Mouse (Mus musculus) C2C12 (cell line): ENCODE data around the gene Vangl2. TPM values are rescaled to one million over a fixed set of nuclear protein-coding genes. Genes with fewer than 3 reads are reported as not detected.
A peak's percentile ranks its signal among the peaks of the same experiment; 100 is the strongest.

Source experiments
- H3K27me3 ChIP-seq: one replicate; pipeline ENCODE4 v1.6.1; 2011; ENCODE audit not compliant: control insufficient read depth, insufficient read depth, insufficient read length
- H3K36me3 ChIP-seq: one replicate; pipeline ENCODE4 v1.6.1; 2011; ENCODE audit not compliant: control insufficient read depth, insufficient read depth
- H3K4me3 ChIP-seq: one replicate; pipeline ENCODE4 v1.5.1; 2011; ENCODE audit warnings: mild to moderate bottlenecking, control low read depth; ENCODE audit not compliant: poor library complexity, insufficient read depth, severe bottlenecking
- H3K79me2 ChIP-seq: one replicate; pipeline ENCODE4 v1.6.1; 2011; ENCODE audit not compliant: control insufficient read depth, insufficient read depth
- H3K79me3 ChIP-seq: one replicate; pipeline ENCODE4 v1.6.1; 2011; ENCODE audit warnings: low read depth, control low read depth
- H3ac ChIP-seq: one replicate; pipeline ENCODE3; 2011; ENCODE audit warnings: low read depth; ENCODE audit not compliant: control insufficient read depth, insufficient read length
- CEBPB ChIP-seq: IDR thresholded peaks from one replicate; pipeline ENCODE4 v1.6.1; 2011; ENCODE audit warnings: low read depth, mild to moderate bottlenecking, control low read depth, moderate library complexity
- CTCF ChIP-seq: IDR thresholded peaks from one replicate; pipeline ENCODE4 v1.5.1; 2011; ENCODE audit not compliant: control insufficient read depth, insufficient read depth, insufficient read length
- FOSL1 ChIP-seq: IDR thresholded peaks from one replicate; pipeline ENCODE4 v1.8.0; 2011; ENCODE audit warnings: mild to moderate bottlenecking, low read length; ENCODE audit not compliant: poor library complexity, insufficient read depth, severe bottlenecking
- MAX ChIP-seq: IDR thresholded peaks from one replicate; pipeline ENCODE4 v1.6.1; 2011; ENCODE audit warnings: mild to moderate bottlenecking, control low read depth
- MYOD1 ChIP-seq: IDR thresholded peaks from one replicate; pipeline ENCODE4 v1.6.1; 2011; ENCODE audit warnings: low read depth; ENCODE audit not compliant: control insufficient read depth, insufficient read length
- MYOG ChIP-seq: IDR thresholded peaks from one replicate; pipeline ENCODE4 v1.6.1; 2011; ENCODE audit not compliant: control insufficient read depth, insufficient read length; ENCODE audit errors: extremely low read depth
- USF1 ChIP-seq: IDR thresholded peaks from one replicate; pipeline ENCODE4 v1.6.1; 2011; ENCODE audit warnings: low read depth, mild to moderate bottlenecking, control low read depth, moderate library complexity
- polyA plus RNA-seq: library from polyadenylated mRNA; unstranded; fragments of >200 nt; fragmentation: generic; extraction: Trizol; gene quantifications from one replicate; pipeline ENCODE4 v1.2.1, GENCODE M21; 2012; ENCODE audit warnings: missing spikeins

Gene Vangl2
- polyA plus RNA-seq, 1 experiment: 5.7 TPM

DNA sequence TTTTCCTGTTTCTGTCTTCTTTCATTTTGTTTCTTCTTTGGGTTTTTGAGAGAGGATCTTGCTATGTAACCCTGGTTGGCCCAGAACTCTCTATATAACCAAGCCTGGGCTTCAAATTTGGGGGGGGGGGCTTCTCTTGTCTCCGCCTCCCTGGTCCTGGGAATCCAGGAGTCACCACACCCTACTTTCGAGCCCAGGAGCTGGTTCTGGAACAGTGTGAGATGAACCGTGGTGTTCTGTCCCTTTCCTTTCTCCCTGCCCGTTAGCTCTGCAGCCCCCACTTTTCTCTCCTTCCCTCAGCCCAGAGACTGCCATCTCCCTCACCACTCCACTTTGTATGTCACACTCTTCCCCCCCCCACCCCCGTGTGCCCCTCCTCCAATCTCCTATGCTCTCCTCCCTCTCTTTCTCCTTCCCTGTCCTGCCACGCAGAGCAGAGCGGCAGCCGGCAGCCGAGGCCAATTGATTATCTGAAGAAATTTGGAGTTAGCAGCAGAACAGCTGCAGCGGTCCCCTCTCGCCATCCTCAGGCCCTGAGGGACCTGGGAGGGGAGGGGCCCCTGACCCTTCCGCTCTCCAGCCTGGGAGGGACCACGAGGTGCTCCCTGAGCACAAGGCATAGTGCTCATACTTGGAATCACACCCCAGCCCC lies 21.0 kb upstream of the Vangl2 start:
- H3ac ChIP-seq: peak overlapping the region; percentile 18
- no peaks in the 10 kb centered on the region for H3K27me3 ChIP-seq
- TF ChIP-seq FOSL1 (no peak), MYOD1 (no peak), USF1 (no peak), CEBPB (no peak), MYOG (no peak), CTCF (no peak)
- H3K79me3 ChIP-seq: no peaks in the 10 kb centered on the region
- H3K36me3 ChIP-seq: no peaks in the 10 kb centered on the region
- H3K79me2 ChIP-seq: no peaks in the 10 kb centered on the region
- H3K4me3 ChIP-seq: no peak overlapping the region

DNA sequence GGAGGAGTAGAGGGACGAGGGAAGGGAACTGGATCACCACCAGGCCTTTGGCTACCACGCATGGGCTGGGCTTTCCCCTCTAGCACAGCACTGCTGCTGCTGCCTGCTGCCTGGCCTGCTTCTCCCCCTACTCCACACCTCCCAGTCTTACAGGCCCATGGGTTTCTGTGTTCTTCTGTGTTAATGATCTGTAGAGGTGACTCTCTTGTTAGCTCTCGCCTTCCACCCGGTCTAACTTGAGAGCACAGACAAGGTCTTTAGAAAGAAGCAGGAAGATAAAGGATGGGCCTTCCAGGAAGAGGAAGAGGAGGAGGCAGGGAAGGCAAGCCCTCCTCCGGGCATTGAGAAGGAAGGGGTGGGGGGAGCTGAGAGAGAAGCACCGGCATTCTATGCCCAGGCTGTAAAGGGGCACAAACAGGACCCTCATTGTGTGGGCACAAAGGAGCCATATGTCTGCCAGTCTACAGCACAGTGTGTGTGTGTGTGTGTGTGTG lies 20.0 kb upstream of the Vangl2 start:
- Histone ChIP-seq H3K79me2 (no peaks in the 10 kb centered on the region), H3K36me3 (no peaks in the 10 kb centered on the region), H3K79me3 (no peaks in the 10 kb centered on the region), H3ac (no peak overlapping the region), H3K4me3 (no peak overlapping the region), H3K27me3 (no peaks in the 10 kb centered on the region)
- no peak for TF ChIP-seq FOSL1
- no peak for TF ChIP-seq CEBPB
- no peak for TF ChIP-seq MYOD1
- no peak for TF ChIP-seq USF1
- TF ChIP-seq CTCF: no peak
- TF ChIP-seq MAX: no peak
- TF ChIP-seq MYOG: no peak

DNA sequence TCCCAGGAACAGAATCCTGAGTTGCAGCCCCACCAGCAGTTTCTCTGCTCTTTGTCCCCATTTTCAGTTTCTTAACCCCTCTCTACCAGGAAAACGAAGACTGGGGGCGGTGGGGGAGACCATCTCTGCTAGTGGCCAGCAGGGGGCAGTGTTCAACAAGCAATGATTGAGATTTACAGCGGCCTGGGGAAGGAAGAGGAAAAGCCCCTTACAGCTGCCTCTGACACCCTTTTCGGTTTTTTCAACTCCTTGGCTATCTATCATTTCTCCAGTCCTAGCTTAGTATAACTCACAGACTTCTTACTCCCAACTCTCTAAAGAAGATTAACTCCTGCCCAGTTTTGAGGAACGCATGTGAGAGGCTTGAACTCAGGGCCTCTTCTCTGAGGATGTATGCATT lies 18.7 kb upstream of the Vangl2 start:
- Histone ChIP-seq H3K4me3 (no peak overlapping the region), H3K79me3 (no peaks in the 10 kb centered on the region), H3K79me2 (no peaks in the 10 kb centered on the region), H3K27me3 (no peaks in the 10 kb centered on the region), H3ac (no peak overlapping the region), H3K36me3 (no peaks in the 10 kb centered on the region)
- TF ChIP-seq MAX: no peak
- peak; percentile 32 for TF ChIP-seq CTCF
- TF ChIP-seq CEBPB: no peak
- no peak for TF ChIP-seq MYOD1
- TF ChIP-seq MYOG: no peak
- no peak for TF ChIP-seq USF1

DNA sequence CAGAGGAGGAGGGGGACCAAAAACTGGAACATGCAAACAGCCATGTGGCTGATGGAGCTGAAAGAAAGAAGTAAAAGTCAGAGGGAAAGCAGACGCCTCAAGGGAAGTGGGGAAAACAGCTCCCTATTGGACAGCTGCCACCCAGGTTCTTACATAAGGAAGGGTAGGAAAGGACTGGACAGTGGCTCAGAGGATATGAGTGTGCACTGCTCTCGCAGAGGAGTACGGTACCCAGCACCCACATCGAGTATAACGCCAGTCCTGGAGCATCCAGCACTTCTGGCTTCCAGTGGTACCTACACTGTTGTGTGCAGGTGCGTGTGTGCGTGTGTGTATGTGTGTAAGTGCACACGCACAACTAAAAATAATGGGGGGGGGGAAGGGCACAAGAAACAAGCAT lies 18.2 kb upstream of the Vangl2 start:
- Histone ChIP-seq H3K36me3 (no peaks in the 10 kb centered on the region), H3K27me3 (no peaks in the 10 kb centered on the region), H3ac (no peak overlapping the region), H3K79me2 (no peaks in the 10 kb centered on the region), H3K79me3 (no peaks in the 10 kb centered on the region), H3K4me3 (no peak overlapping the region)
- TF ChIP-seq MAX (no peak), MYOD1 (no peak), MYOG (no peak), CEBPB (no peak), USF1 (no peak), FOSL1 (no peak), CTCF (no peak)

DNA sequence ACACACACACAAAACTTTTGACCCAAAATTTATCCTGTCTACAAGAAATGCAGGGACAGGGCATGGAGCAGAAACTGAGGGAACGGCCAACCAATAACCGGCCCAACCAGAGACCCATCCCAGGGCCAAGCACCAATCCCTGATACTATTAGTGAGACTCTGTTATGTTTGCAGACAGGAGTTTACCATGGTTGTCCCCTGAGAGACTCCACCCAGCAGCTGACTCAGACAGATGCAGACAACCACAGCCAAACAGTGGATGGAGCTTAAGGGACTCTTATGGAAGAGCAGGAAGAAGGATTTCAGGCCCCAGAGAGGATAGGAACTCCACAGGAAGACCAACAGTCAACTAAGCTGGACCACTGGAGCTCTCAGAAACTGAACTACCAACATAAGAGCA lies 1.7 kb upstream of the Vangl2 start:
- no peak overlapping the region for H3ac ChIP-seq
- H3K79me3 ChIP-seq: no peaks in the 10 kb centered on the region
- H3K36me3 ChIP-seq: no peaks in the 10 kb centered on the region
- no peaks in the 10 kb centered on the region for H3K27me3 ChIP-seq
- no peaks in the 10 kb centered on the region for H3K79me2 ChIP-seq
- TF ChIP-seq MAX: no peak
- no peak for TF ChIP-seq USF1
- H3K4me3 ChIP-seq: no peak overlapping the region

DNA sequence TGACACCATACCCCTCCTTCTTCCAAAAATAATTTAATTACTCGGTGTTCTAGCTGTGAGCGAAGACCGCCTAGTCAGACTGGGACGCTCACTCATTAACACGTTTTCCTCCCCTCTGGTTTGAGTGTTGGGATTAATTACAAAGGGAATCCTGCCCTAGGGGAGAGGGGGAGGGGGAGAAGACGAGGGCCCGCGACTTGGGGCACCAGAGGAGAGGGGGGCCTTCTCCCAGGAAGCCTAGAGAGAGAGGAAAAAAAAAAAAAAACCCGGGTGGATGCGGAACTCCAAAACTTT lies 488 bp downstream of the Vangl2 start:
- no peak overlapping the region for H3K4me3 ChIP-seq
- H3K79me3 ChIP-seq: no peaks in the 10 kb centered on the region
- H3K36me3 ChIP-seq: no peaks in the 10 kb centered on the region
- H3ac ChIP-seq: no peak overlapping the region
- TF ChIP-seq USF1: no peak
- TF ChIP-seq MAX: no peak
- no peaks in the 10 kb centered on the region for H3K27me3 ChIP-seq
- no peaks in the 10 kb centered on the region for H3K79me2 ChIP-seq
